Mouse (Mus musculus) cerebellum, adult 2 months (tissue): ENCODE measurements around the gene Dhdds.

Source experiments
- CTCF ChIP-seq: fragments of 200-500 bp; IDR thresholded peaks from 2 replicates; pipeline ENCODE4 v1.5.1; 2011; ENCODE audit warnings: low read depth, mild to moderate bottlenecking, control low read depth, low read length, moderate library complexity, borderline replicate concordance; ENCODE audit not compliant: insufficient read depth
- POLR2A ChIP-seq: fragments of 200-500 bp; IDR thresholded peaks from 2 replicates; pipeline ENCODE4 v1.6.1; 2011; ENCODE audit warnings: low read length, control low read depth, borderline replicate concordance; ENCODE audit not compliant: insufficient read depth

DNA sequence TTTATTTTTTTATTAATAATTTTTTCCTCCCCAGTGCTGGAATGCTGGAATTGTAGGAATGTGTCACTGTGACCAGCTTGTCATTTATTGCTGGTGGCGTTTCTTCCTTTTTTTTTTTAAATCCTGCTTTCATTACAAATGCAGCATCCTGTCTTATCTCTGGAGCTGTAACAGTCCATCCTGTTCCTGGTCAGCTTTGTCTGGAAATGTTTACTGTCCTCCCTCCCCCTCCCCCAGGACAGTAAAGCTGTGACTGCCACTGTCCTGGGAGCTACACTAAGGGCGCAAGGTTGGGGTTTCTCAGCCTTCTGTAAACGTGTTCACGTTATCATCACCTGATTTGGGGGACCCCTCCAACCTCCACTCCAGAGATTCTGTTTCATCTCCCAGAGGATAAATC lies 75.5 kb downstream of the Dhdds start:
- no peak for TF ChIP-seq CTCF
- TF ChIP-seq POLR2A, result no peak
